Mouse (Mus musculus) heart, postnatal 0 days (tissue): Measurements from ENCODE around the gene Lin37.

Experiments used
- CTCF ChIP-seq: IDR thresholded peaks from 2 replicates; pipeline ENCODE4 v1.5.1; 2016; ENCODE audit warnings: antibody characterized with exemption, control low read depth, low read depth
- EP300 ChIP-seq: IDR thresholded peaks from 2 replicates; pipeline ENCODE4 v1.6.1; 2016; ENCODE audit warnings: antibody characterized with exemption, low read depth

DNA sequence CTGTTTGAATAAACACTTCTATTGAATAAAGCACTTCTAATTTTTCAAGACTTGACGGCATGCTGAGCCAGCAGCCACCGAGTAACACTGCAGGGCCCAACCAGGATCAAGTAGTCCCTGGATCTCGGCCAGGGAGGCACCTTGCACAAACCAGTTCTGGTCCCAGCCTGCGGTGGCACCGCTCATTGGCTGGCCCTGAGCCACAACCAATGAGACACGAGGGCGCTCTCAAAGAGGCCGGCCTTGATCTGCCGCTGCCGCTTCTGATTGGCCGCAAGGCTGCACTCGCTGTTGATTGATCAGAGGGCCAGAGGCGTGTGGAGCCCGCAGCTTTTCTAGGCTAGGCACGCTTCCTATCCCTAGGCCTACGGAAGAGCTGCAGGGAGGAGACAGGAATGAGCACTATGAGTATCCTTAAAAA, 40.3 kb upstream of the Lin37 start:
- TF ChIP-seq CTCF (no peak), EP300 (no peak)
